Mouse (Mus musculus) MEL (cell line): ENCODE measurements around the gene D10Wsu102e. TPM values are rescaled to one million over a fixed set of nuclear protein-coding genes. Genes with fewer than 3 reads are reported as not detected.

ENCODE experiments used
- DNase-seq: peaks from one replicate; pipeline ENCODE4 v3.0.0; 2011; ENCODE audit warnings: low read depth, low spot score
- H3K27ac ChIP-seq: 2 replicates; pipeline ENCODE4 v1.5.1; 2012; ENCODE audit warnings: low read depth, mild to moderate bottlenecking, control low read depth, low read length, moderate library complexity; ENCODE audit not compliant: control insufficient read depth
- H3K27me3 ChIP-seq, 2 experiments: fragments of 150-350 bp in 1 of 2; sonication (generic) in 1 of 2; 2 replicates each; pipeline ENCODE4 v1.6.1; 2012; ENCODE audit warnings: low read length in 2 of 2, mild to moderate bottlenecking in 2 of 2, improper control_type of control experiment in 1 of 2, moderate library complexity in 1 of 2; ENCODE audit not compliant: insufficient read depth in 2 of 2, control insufficient read depth in 1 of 2
- H3K36me3 ChIP-seq, 2 experiments: 2 replicates each; pipeline ENCODE4 v1.6.1; 2012 to 2014; ENCODE audit warnings: low read length in 2 of 2, improper control_type of control experiment in 1 of 2, inconsistent platforms in 1 of 2, mild to moderate bottlenecking in 1 of 2; ENCODE audit not compliant: insufficient read depth in 2 of 2, control insufficient read depth in 1 of 2
- H3K4me1 ChIP-seq, 2 experiments: fragments of 150-350 bp in 1 of 2; sonication (generic) in 1 of 2; 2 replicates each; pipeline ENCODE4 v1.6.1; 2012; ENCODE audit warnings: low read length in 2 of 2, improper control_type of control experiment in 1 of 2, mild to moderate bottlenecking in 1 of 2; ENCODE audit not compliant: insufficient read depth in 2 of 2, control insufficient read depth in 1 of 2
- H3K4me3 ChIP-seq, 2 experiments: fragments of 150-350 bp in 1 of 2; sonication (generic) in 1 of 2; 2 replicates each; pipeline ENCODE4 v1.5.1; 2012; ENCODE audit warnings: low read depth in 2 of 2, low read length in 2 of 2, mild to moderate bottlenecking in 2 of 2, moderate library complexity in 2 of 2, control low read depth in 1 of 2, improper control_type of control experiment in 1 of 2; ENCODE audit not compliant: control insufficient read depth in 1 of 2, insufficient read depth in 1 of 2
- H3K79me2 ChIP-seq: 2 replicates; pipeline ENCODE4 v1.6.1; 2012; ENCODE audit warnings: mild to moderate bottlenecking, low read length, moderate library complexity; ENCODE audit not compliant: control insufficient read depth, poor library complexity, insufficient read depth
- H3K9ac ChIP-seq: 2 replicates; pipeline ENCODE4 v1.6.1; 2012; ENCODE audit warnings: low read depth, mild to moderate bottlenecking, control low read depth, low read length, moderate library complexity; ENCODE audit not compliant: control insufficient read depth, poor library complexity, severe bottlenecking
- H3K9me3 ChIP-seq: fragments of 150-350 bp; sonication (generic); replicated peaks from 2 replicates; pipeline ENCODE4 v1.6.1; 2012; ENCODE audit warnings: mild to moderate bottlenecking, low read length, improper control_type of control experiment, moderate library complexity; ENCODE audit not compliant: insufficient read depth
- CHD1 ChIP-seq: IDR thresholded peaks from 2 replicates; pipeline ENCODE4 v1.6.1; 2012; ENCODE audit warnings: low read depth, mild to moderate bottlenecking, inconsistent platforms, low read length, improper control_type of control experiment
- CHD2 ChIP-seq: IDR thresholded peaks from 2 replicates; pipeline ENCODE4 v1.6.1; 2011; ENCODE audit warnings: low read length, improper control_type of control experiment
- ELF1 ChIP-seq: IDR thresholded peaks from 2 replicates; pipeline ENCODE4 v1.6.1; 2014; ENCODE audit warnings: low read depth, mild to moderate bottlenecking, inconsistent platforms, low read length, improper control_type of control experiment, moderate library complexity
- EP300 ChIP-seq, 2 experiments: IDR thresholded peaks; 2 replicates each; pipeline ENCODE4 v1.6.1; 2011; ENCODE audit warnings: improper control_type of control experiment in 2 of 2, low read length in 2 of 2, low read depth in 1 of 2, mild to moderate bottlenecking in 1 of 2
- GABPA ChIP-seq: IDR thresholded peaks from 2 replicates; pipeline ENCODE4 v1.6.1; 2012; ENCODE audit warnings: low read depth, mild to moderate bottlenecking, inconsistent platforms, low read length, improper control_type of control experiment, moderate library complexity
- JUND ChIP-seq: IDR thresholded peaks from 2 replicates; pipeline ENCODE4 v1.6.1; 2011; ENCODE audit warnings: low read depth, mild to moderate bottlenecking, improper control_type of control experiment, low read length
- MAX ChIP-seq: IDR thresholded peaks from 2 replicates; pipeline ENCODE4 v1.6.1; 2011; ENCODE audit warnings: low read length, improper control_type of control experiment
- MEF2A ChIP-seq: IDR thresholded peaks from 2 replicates; pipeline ENCODE4 v1.6.1; 2014; ENCODE audit warnings: low read depth, mild to moderate bottlenecking, inconsistent platforms, low read length, improper control_type of control experiment; ENCODE audit not compliant: poor library complexity, insufficient replicate concordance, severe bottlenecking; ENCODE audit errors: extremely low read depth
- MXI1 ChIP-seq: IDR thresholded peaks from 2 replicates; pipeline ENCODE4 v1.6.1; 2011; ENCODE audit warnings: mild to moderate bottlenecking, low read depth, low read length, improper control_type of control experiment
- MYB ChIP-seq: IDR thresholded peaks from 2 replicates; pipeline ENCODE4 v1.6.1; 2011; ENCODE audit warnings: mild to moderate bottlenecking, low read depth, low read length, improper control_type of control experiment
- NRF1 ChIP-seq: IDR thresholded peaks from 2 replicates; pipeline ENCODE4 v1.6.1; 2014; ENCODE audit warnings: low read depth, mild to moderate bottlenecking, inconsistent platforms, low read length, improper control_type of control experiment, moderate library complexity; ENCODE audit not compliant: poor library complexity, insufficient read depth, severe bottlenecking
- POLR2A ChIP-seq, 2 experiments: IDR thresholded peaks; 2 replicates each; pipeline ENCODE4 v1.6.1; 2011 to 2012; ENCODE audit warnings: low read length in 2 of 2, mild to moderate bottlenecking in 2 of 2, control low read depth in 1 of 2, improper control_type of control experiment in 1 of 2, low read depth in 1 of 2, moderate library complexity in 1 of 2; ENCODE audit not compliant: control insufficient read depth in 1 of 2, insufficient read depth in 1 of 2, poor library complexity in 1 of 2
- POLR2AphosphoS2 ChIP-seq: IDR thresholded peaks from 2 replicates; pipeline ENCODE4 v1.6.1; 2011; ENCODE audit warnings: low read length, improper control_type of control experiment
- RCOR1 ChIP-seq: IDR thresholded peaks from 2 replicates; pipeline ENCODE4 v1.6.1; 2012; ENCODE audit warnings: low read depth, mild to moderate bottlenecking, inconsistent platforms, low read length, improper control_type of control experiment
- SMC3 ChIP-seq: IDR thresholded peaks from 2 replicates; pipeline ENCODE4 v1.6.1; 2011; ENCODE audit warnings: low read depth, low read length, improper control_type of control experiment
- TBP ChIP-seq: IDR thresholded peaks from 2 replicates; pipeline ENCODE4 v1.8.0; 2011; ENCODE audit warnings: low read depth, low read length, improper control_type of control experiment
- TCF12 ChIP-seq: IDR thresholded peaks from 2 replicates; pipeline ENCODE4 v1.6.1; 2014; ENCODE audit warnings: low read depth, mild to moderate bottlenecking, inconsistent platforms, low read length, improper control_type of control experiment, moderate library complexity
- USF1 ChIP-seq: IDR thresholded peaks from 2 replicates; pipeline ENCODE4 v1.6.1; 2014; ENCODE audit warnings: low read depth, mild to moderate bottlenecking, inconsistent platforms, low read length, improper control_type of control experiment, moderate library complexity
- ZKSCAN1 ChIP-seq: IDR thresholded peaks from 2 replicates; pipeline ENCODE4 v1.6.1; 2012; ENCODE audit warnings: low read depth, mild to moderate bottlenecking, inconsistent platforms, low read length, improper control_type of control experiment, moderate library complexity
- polyA plus RNA-seq, 2 experiments: library from polyadenylated mRNA; stranded (reverse) in 1 of 2; unstranded in 1 of 2; fragments of >175 nt in 1 of 2; fragments of >200 nt in 1 of 2; gene quantifications; 2 replicates each; pipeline versions ENCODE4 v1.2.1 to v1.2.4; 2012; ENCODE audit warnings: low replicate concordance in 2 of 2, low read depth in 1 of 2; ENCODE audit not compliant: insufficient read length in 2 of 2, insufficient read depth in 1 of 2, missing spikeins in 1 of 2
- total RNA-seq: library from RNA; depleted of rRNA; stranded (reverse); fragments of 300-350 nt; gene quantifications from 2 replicates; pipeline ENCODE4 v1.2.3, GENCODE M21; 2012

D10Wsu102e gene
- total and polyA plus RNA-seq, 3 experiments = 1.9 to 2.7 (median 2.2) TPM

DNA sequence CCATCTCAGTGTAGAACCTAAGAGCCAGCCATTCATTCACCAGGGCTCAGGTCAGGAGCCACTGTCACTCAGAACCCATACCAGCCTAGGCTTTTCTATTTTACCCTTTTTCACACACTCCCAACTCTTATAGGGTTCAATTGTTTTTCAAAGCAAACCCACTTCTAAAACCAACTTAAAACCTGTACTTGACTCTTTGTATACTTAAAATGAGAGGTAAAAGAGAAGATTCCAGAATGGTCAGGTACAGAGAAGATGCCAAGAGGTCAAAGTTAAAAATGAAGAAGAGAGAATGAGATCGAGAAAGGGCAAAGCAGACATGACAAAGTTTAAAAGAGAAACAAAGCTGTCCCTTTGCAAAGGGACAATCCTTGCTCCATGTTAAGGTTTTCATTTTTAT, 34.1 kb upstream of the D10Wsu102e start:
- Histone ChIP-seq H3K36me3 (no peaks in the 10 kb centered on the region; a peak in 1 of 4 replicates), H3K4me3 (no peak overlapping the region), H3K9me3 (no peaks in the 10 kb centered on the region), H3K27me3 (peaks cover 0 to 6% of the 10 kb centered on the region in 2 experiments; a peak in 2 of 4 replicates), H3K79me2 (no peaks in the 10 kb centered on the region), H3K9ac (no peak overlapping the region), H3K27ac (no peak overlapping the region), H3K4me1 (peaks cover 0 to 5% of the 10 kb centered on the region in 2 experiments; a peak in 2 of 4 replicates)
- DNase-seq = no peak
- TF ChIP-seq JUND (no peak), ELF1 (no peak), USF1 (no peak), MYB (no peak), MAX (no peak), NRF1 (no peak), TCF12 (no peak), POLR2AphosphoS2 (no peak), RCOR1 (no peak), MEF2A (no peak), SMC3 (no peak), POLR2A (IDR thresholded peaks at IDR 0.05; ENCODE audit: control insufficient read depth in 1 of 2, insufficient read depth in 1 of 2, low read depth in 1 of 2, low read length in 2 of 2, poor library complexity in 1 of 2) (no peak), ZKSCAN1 (no peak), CHD1 (no peak), CHD2 (no peak), EP300 (IDR thresholded peaks at IDR 0.05; ENCODE audit: low read depth in 1 of 2, low read length in 2 of 2) (no peak), GABPA (no peak), MXI1 (no peak), TBP (no peak)

DNA sequence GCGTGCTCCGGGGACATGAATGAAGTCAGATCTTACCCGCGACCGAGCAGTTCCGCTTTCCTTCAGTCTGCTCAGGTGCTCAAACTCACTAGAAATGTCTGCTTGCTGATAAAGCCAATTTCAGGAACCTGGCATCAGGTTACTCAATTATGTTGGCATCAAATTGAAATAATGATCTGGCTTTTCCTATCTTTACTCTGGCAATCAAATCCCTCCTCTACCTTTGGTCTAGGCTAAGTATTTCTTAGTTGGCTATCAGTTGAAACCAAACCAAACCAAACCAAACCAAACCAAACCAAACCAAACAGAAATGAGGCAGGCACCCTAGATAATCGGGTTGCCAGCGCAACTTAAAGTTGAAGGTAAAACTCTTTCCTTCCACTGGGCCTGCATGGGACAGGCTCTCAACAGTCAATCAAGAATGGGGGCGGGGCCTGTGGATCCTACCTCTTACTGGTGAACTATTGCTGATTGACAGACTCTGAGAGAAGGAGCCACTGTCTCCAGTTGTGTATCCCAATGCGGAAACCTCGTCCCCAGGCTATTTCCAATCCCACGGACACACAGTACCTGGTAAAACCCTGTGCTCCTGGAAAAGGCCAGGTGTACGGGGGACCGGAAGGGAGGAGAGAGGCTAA, 33.3 kb upstream of the D10Wsu102e start:
- Histone ChIP-seq H3K27me3 (peaks cover 0 to 6% of the 10 kb centered on the region in 2 experiments; a peak in 2 of 4 replicates), H3K36me3 (no peaks in the 10 kb centered on the region; a peak in 1 of 4 replicates), H3K4me3 (no peak overlapping the region), H3K4me1 (peaks cover 0 to 3% of the 10 kb centered on the region in 2 experiments; a peak in 2 of 4 replicates), H3K9me3 (no peaks in the 10 kb centered on the region), H3K9ac (no peak overlapping the region), H3K27ac (no peak overlapping the region), H3K79me2 (no peaks in the 10 kb centered on the region)
- TF ChIP-seq SMC3 = no peak
- no peak for TF ChIP-seq CHD2
- DNase-seq = no peak
